Mouse (Mus musculus): ENCODE data around the gene Tent4a.
A peak's percentile ranks its signal among the peaks of the same experiment; 100 is the strongest.

Gene Tent4a

DNA sequence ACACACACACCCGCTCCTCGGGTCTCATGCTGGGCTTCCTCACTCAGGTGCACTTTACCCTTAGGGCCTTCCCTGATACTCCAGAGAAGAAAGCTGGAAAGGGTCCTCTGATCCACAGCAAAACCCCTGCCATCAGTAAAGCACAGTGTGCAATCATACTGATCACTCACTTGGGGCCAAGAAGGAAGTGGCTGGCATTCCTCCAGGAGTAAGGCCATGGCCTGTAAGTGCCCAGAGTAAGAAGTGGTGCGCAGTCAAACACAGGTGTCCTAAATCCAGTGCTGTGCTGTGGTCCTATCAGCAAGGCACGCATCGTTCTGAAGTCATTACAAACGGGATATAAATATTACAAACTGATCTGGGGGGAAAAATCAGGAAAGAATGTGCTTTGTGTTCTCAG is 17.0 kb downstream of the Tent4a start:
- peak in 1 of 2 experiments; percentile 53 for DNase-seq

DNA sequence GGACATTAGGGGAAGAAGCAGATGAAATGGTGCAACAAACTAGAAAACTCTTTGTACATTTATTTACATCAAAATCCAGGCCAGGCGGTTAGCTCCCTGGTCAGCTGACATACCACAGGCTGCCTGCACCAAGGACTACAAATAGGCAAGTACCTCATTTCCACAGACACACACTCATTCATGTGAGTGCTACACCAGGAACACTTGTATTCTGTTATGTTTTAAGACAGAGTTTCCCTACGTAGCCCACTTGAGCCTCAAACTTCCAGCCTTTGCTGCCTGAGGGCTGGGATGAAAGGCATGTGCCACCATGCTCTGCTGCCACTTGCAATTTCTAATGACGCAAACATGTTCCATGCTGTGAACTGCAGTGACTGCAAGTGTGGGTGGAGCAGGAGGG is 19.3 kb downstream of the Tent4a start:
- no peak for DNase-seq

DNA sequence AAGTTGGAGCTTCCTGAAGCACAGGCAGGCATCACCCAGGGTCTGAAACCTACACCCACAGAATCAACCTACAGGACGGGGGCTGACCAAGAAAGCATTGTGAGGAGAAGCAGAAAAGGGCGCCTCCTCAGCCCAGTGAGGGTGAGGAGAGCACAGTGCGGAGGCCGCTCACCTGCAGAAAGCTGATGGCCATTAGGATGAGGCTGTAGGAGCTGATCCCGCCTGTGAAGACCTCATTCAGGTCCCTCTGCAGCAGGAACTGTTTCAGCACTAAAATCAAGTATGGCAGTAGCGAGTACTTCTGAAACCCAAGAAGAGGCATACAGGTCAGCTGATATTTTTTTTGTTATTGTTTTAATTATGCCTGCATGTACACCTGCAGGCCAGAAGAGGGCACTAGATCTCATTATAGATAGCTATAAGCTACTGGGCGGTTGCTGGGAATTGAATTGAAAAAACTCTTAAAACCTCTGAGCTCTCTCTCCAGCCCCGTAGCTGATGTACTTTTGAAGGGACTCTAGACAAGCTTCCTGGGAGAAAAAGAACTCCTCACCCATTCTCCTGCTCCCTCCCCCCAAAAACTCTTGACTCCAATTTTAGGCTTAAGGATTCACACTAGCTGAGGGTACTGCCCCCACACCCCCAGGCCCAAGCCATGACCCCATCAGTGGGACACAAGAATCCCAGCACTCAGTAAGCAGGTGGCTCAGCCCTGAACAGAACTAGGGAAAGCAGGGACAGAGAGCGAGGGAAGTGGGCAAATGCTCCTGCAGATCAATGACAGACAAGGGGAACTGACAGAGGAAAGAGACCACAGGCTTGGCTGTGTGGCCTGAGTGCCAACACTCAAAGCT is 24.8 kb downstream of the Tent4a start:
- DNase-seq: no peak

DNA sequence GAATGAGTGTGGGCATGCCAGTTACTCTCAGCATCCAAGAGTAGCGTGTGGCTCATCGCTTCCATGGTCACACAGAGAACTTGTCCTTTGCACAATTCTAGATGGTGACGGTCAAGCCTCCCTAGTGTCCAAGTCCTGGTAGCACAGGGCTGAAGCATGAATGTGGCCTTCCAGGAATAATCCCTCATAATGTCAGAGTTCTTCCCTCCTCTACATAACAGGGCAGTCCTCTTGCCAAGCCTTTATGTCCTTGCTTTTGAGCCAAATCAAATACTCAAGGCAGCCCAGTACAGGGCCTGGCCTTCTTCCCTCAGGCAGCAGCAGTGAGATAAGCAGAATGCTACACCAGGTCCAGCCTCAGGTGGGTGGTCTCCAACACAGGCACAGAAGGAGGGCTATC is 26.8 kb downstream of the Tent4a start:
- no peak for DNase-seq

DNA sequence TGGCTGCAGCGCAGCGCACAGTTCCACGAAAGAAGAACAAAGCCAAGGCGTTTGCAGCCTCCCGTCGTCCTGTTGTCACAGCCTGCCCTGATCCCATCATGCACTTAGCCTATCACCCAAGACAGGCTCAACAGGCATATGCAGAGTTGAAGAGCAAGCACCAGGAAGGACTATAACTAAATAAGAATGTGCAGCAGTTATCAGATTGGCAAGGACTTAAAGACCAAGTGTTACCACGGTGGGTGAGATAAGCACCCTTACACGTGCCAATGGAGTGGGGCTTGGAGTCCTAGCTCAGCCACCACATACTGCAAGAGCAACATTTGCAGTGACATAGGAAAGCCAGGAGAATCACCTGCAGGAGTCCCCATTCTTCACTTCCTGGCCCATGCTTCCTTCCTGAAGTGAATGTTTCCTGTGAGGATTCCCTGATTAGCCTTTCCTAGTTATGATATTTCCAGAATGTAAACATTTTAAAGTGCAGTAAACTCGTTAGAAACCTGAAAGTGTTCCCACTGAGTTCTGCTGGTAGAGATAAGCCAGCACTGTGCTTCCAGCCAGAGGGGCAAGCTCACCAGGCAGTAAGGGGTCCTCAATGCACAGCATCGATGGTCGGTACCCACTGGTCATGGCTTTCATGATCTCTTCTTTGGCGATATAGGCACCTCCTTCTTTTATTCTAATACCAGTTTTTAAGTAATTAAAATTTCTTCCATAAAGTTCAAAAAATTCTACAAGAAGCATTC is 27.9 kb downstream of the Tent4a start:
- no peak for DNase-seq

DNA sequence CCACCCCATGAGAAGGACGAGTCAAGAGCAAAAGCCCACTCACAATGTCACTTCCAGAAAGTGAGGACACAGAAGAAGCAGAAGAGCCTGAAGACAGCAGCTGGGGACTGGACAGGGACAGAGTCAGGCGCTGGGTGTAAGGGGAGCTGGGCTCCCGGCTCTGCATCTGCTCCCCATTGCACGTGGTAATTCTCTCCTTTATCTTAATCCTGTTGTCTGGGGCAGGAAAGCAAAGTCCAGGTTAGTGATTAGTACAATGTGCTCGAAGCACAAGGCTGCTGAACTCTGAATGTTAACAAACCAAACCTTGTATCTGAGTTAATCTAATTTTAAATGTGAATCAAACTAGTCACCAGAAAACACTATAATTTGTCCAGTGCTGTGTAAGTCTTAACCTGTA is 31.6 kb downstream of the Tent4a start:
- DNase-seq: peak in 1 of 2 experiments; percentile 26

DNA sequence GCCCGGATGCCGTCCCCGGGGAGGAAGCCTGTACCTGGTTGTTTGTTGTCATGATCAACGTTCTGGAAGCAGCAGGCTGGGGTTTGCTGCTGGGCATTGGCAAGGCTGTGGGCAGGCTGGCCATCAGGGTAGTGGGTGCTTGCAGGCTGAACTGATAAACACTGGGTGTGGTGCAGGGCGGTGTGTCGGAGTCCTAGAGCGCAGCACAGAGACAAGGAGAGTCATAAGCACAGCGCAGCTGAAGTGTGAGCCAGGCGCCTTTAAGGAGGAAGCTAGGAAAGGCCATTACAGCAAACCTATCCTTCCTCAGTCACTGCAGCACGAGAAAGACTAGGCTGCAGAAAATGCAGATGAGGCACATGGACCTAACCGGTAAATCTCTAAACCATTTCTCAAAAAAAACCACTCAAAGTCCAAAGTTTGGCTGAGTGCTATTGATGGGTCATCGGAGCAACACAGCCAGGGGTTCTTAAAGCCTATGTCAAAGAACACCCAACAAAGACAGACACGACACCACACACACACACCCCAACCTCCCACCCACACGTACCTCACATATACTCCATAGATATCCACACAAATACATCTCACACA is 32.2 kb downstream of the Tent4a start:
- peak in 1 of 2 experiments; percentile 18 for DNase-seq

DNA sequence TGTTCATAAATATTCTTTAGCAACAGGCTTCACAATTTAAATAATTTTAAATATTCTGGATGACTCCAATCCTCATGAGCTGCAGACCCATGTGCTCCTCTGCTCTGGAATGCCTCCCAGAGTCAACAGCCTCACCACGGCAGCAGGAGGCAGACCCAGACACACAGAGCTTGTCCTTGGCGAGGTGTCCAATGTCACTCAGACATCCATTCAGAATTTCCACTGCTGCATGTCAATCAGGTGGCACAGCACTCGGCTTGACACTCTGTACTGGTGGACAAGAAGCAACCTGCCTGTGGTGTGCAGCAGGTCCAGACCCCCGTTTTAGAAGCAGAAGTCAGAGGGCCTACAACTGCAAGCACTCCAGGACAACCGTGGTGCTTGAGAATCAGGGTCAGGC is 36.1 kb downstream of the Tent4a start:
- no peak for DNase-seq

DNA sequence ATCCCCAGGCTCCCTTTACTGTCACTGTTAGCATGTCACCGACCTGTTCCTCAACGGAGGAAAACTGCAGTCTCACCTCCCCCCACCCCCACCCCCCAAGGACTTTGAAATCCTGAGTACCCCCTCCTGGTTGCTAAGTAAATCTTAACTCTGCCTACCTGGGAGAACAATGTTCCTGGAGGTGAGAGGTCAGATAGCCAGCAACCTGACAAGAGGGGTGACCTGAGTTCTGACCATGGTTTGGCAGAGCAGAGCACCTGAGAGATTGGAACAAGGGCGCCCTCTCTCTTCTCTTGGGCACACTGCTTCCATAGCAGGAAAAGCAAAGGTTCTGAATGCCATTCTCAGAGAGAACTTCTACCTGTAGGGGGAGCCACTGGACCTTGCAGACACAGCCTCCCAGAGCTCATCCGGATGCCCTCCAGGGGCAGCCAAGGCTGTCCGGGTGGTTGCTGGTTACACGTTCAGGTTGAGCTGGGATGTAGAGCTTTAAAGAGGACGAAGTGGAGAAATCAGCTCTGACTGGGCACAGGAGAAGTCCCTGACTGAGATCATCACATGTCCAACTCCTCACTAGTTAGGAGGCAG is 41.4 kb downstream of the Tent4a start:
- DNase-seq: peak; percentile 69 to 70

DNA sequence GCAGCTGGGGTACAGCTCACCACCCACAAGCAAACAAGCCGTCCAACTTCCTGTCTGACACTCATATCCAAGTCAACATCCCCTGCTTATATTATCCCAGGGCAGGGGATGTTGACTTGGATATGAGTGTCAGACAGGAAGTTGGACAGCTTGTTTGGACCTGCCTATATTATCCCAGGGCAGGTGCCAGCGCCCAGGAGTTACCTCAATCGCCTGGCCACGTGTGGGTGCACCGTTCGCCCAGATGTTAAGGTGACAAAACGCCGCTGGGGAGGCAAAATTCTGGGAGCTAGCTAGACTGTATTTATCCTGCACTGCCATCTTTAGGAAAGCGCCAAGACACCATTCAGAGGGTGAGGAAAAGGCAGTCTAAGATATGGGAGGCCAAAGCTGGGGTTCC is 44.6 kb downstream of the Tent4a start:
- no peak for DNase-seq

DNA sequence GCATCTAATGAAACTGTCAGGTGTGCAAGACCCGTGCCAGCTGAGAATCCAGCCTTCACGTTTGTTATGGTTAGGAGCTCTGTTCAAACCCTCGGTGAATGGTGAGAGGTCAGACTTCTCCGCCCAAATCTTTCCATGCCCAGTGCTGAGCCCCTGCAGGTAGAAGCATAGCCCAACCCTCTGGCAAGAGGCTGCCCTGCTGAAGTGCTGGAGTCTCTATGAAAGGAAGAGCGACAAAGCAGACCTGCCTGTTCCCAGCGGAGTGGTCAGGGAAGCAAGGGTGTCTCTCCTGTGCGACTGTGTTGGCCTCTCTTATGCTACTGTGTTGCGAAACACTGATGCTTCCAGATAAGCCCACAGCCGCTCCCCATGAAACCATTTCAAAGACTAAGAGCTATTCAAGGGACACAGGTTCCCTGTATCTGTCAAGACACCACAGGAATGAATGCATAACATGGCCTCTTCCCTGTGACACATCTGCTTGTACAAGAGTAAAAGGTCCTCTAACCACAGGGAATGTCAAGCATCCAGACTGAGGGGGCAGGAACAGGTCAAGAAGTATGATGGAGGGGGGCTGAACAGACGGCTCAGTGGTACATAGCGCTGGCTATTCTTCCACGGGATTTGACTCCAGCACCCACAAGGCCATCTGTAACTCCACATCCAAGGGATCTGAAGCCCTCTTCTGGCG is 45.7 kb downstream of the Tent4a start:
- DNase-seq: no peak

DNA sequence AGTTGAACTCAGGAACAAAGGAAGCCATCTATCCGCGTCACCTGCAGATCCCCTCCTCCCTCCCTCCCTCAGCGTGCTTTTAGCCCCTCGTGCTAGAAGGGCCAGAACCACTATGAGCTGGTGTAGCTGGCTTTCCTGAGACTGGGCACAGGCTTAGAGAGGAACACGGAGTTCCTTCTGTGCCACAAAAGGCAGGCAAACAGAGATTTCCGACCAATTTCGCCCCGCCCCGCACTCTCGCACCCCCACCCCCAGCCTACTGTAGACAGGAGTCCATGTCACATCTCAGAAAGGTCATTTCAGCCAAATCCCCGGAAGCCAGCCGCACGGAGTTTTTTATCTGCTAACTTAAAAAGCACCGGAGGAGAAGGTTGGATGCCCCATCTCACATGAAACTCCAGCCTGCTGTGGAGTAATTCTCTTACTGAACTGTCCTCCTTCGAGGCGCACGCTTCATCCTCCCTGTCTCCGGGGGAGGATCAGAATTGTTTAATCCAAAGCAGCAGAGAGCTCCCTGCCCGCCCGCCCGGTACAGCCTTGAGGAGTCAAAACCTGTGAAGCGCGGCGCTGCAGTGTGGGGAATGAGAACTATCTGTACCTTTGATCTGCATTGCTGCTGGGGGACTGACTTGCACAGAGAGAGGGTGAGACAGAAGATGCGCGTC is 46.7 kb downstream of the Tent4a start:
- no peak for DNase-seq

DNA sequence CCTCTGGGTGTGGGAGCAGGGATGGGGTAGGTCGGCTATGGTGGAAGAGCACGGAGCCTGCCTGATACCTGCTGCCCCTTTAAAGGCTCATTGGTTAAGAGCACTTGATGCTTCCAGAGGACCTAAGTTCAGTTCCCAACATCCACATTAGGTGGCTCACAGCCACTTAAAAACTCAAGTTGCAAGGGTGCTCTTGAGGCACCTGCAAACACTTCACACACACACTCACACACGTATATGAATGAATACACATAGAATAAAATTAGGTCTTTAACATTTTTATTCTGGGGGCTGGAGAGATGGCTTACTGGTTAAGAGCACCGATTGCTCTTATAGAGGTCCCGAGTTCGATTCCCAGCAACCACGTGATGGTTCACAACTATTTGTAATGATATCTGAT is 47.3 kb downstream of the Tent4a start:
- no peak for DNase-seq

DNA sequence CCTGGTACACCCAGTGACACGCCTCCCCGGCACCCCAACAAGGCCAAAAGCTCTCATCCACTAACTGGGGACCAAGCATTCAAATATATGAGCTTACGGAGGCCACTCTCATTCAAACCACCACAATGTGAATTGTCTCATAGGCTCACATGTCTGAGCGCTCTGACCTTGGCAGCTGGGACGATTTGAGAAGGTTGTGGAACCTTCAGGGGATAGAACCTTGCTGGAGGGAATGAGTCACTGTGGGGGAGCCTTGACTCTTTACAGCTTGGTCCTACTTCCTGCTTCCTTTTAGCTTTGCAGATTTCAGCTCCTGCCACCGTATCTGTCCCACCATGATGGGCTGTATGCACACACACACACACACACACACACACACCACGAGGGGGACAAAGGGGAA is 48.6 kb downstream of the Tent4a start:
- no peak for DNase-seq

DNA sequence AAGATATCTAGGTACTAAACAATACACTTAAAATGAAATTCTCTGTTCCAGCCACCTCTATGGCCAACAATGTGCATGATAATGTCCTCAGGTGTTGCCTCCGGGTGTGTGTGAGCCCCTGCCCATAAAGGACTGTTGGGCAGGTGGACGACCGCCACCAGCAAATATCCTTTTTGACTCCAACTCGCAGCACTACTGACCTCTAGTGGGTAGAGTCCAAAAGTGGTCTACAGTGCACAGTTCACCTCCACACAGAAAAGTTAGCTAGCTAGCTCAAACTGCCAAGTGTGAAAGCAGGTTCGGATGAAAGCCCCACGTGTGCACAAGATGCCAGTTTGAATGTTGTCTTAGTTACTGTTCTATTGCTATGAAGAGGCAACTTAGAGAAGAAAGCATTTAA is 49.1 kb downstream of the Tent4a start:
- DNase-seq: peak; percentile 22 to 35

DNA sequence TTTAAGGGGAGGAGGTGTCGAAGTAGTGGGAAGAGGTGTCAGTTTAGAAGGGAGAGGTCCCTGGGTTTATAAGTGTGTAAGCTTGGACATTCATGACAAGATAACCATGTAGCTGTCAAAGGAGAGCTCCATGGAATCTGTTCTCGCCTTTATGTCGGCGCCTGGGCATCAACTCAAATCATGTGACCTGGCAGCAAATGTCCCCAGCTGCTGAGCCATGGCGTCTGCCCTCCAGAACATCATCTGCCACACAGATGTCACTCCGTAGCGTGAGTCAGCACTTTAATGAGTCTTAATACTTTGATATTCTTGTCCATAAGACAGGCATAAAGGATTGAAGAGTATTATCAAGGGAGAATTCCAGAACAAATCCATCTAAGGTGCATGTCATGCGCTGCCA is 51.7 kb downstream of the Tent4a start:
- DNase-seq: no peak

DNA sequence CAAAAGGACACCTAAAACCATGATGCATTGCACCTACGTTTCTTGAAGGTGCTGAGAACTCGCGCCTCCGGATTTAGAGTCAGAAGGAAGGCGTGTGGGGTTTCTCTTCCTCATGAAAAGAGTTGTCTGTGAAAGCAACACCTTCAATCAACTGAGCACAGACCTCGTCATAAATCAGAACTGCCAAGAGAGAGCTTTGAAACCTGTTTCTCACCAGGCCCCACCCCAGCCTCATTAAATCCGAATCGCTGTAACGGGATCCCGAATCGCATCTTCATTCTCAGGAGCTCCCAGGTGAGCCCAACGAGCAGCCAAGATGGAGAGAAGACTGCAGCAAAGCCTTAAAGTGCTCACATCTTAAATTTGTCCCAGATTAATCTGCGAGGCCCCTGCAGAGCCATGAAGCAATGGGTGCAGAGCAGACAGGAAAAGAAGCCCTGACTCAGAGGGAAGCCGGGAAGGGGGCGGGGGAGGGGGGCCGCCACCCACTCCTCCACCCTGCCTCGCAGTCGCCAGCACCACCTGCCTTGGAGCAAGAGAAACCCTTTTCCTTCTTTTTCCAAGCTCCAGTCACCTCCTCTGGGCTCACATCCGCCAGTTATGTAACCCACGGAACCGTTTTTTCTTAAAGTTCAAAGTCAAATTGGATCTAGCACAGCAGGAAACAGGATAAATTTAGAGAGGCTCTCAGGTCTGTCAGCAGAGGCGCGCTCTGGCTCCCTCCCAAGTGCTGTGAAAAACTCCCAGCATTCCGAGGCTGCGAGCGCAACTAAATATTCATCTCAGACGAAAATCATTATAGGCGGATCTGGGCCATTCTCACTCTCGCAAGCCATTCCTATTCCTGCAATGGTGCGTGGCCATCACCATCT is 52.5 kb downstream of the Tent4a start:
- DNase-seq: peak; percentile 89

DNA sequence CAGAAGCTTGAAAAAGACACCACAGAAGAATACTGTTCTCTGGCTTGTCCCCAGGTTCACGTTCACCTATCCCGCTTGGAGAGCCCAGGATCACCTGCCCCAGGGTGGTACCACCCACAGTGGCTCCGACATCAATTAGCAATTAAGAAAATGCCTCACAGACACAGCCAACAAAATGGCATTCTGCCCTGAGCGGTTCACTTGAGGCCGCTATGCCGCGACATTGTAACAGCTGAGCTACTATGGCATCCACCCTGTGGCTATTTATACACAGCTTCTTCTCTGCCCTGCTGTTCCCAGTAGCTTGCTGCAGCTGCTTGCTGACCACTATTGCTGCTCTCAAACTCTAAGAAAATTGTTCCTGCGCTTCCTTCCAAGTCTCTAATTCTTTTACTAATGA is 53.4 kb downstream of the Tent4a start:
- DNase-seq: peak in 1 of 2 experiments; percentile 39

DNA sequence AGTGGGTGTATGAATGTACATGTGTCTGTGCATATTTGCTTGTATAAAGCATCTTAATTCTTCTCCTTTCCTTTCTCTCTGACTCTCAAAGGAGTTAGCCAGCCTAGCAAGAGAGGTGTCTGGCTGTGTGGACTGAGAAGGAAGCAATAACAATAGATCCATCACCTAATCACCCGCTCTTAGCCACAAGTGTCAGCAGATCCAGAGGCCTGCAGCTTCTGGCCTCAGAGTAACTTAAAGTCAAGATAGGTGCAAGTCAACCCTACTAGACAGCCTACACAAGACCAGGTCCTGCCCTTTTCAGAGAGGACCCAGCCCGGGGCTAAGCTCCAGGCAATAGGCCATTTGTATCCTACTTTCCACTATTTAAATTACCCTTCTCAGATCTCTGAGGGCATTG is 54.5 kb downstream of the Tent4a start:
- DNase-seq: no peak

DNA sequence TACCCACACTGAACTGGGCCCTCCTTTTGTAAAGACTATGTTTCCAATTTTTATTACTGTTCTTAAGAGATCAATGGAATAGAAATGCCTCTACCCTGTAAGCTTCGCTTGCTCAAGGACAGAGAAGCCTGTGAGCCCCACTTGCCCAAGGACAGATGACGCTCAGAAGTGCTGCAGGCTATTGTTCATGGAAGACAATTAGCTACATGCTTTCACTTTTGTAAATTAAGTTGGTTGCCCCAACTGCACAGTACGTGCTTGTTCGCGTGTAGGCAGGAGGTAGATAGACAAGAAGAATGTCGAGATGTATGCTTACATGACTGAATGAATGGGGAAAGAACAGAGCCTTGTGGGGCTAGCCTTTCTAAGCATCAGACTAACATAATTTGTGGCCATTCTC is 55.7 kb downstream of the Tent4a start:
- no peak for DNase-seq
